Mouse (Mus musculus) inflammation-experienced regulatory T-cells, adult 6 months (primary cell): ENCODE data around the gene Wnt9b. TPM values are rescaled to one million over a fixed set of nuclear protein-coding genes. Genes with fewer than 3 reads are reported as not detected.
A peak's percentile ranks its signal among the peaks of the same experiment; 100 is the strongest.
"Not testable (repeated sequence)": the region's sequence is repeated elsewhere in the genome, so short reads cannot be mapped to it uniquely, and the experiment has no call there.

ENCODE experiments used
- ATAC-seq: one replicate; pipeline ENCODE4 v1.8.0; 2017
- polyA plus RNA-seq, 3 experiments: library from polyadenylated mRNA; unstranded; fragments of 100-300 nt; shearing (Covaris generic); gene quantifications; one replicate each; pipeline ENCODE4 v1.2.1; 2017

The Wnt9b gene
- not detected for polyA plus RNA-seq

GRCm38 (mm10) chr11:103749306-103750089 is at the start of gene Wnt9b:
Gene Wnt9b (minus strand): TSS chr11:103749821.
- no peak for ATAC-seq

- no peak for ATAC-seq
Measured at GRCm38 (mm10) chr11:103789951-103790350, 40.3 kb upstream of the Wnt9b start.

GRCm38 (mm10) chr11:103780152-103780551 is 30.5 kb upstream of the Wnt9b start:
- no peak for ATAC-seq

GRCm38 (mm10) chr11:103774228-103774530 is 24.6 kb upstream of the Wnt9b start:
- ATAC-seq = no peak

GRCm38 (mm10) chr11:103773387-103774227 is 24.0 kb upstream of the Wnt9b start, which contains the start of gene Wnt3:
Gene Wnt3 (plus strand): TSS chr11:103774150.
- ATAC-seq = peak; percentile 56

GRCm38 (mm10) chr11:103772505-103773386 is 23.1 kb upstream of the Wnt9b start:
- ATAC-seq = no peak

GRCm38 (mm10) chr11:103771160-103771817 is 21.7 kb upstream of the Wnt9b start:
- peak; percentile 61 for ATAC-seq

- no peak for ATAC-seq
Measured at GRCm38 (mm10) chr11:103765556-103766011, 16.0 kb upstream of the Wnt9b start.

GRCm38 (mm10) chr11:103764601-103765000 is 15.0 kb upstream of the Wnt9b start:
- no peak for ATAC-seq

GRCm38 (mm10) chr11:103763410-103764163 is 14.0 kb upstream of the Wnt9b start:
- no peak for ATAC-seq

- ATAC-seq = not testable (repeated sequence)
Measured at GRCm38 (mm10) chr11:103760891-103761290, 11.3 kb upstream of the Wnt9b start.

GRCm38 (mm10) chr11:103760101-103760500 is 10.5 kb upstream of the Wnt9b start:
- ATAC-seq = no peak

GRCm38 (mm10) chr11:103758706-103759105 is 9.1 kb upstream of the Wnt9b start:
- ATAC-seq = no peak

GRCm38 (mm10) chr11:103758054-103758453 is 8.4 kb upstream of the Wnt9b start:
- ATAC-seq = no peak

- no peak for ATAC-seq
Measured at GRCm38 (mm10) chr11:103750612-103751011, 991 bp upstream of the Wnt9b start.

GRCm38 (mm10) chr11:103735046-103735781 is 14.4 kb downstream of the Wnt9b start:
- ATAC-seq = no peak

GRCm38 (mm10) chr11:103734411-103735045 is 15.1 kb downstream of the Wnt9b start:
- ATAC-seq = no peak

- ATAC-seq = no peak
Measured at GRCm38 (mm10) chr11:103733961-103734360, 15.7 kb downstream of the Wnt9b start.

GRCm38 (mm10) chr11:103733069-103733468 is 16.6 kb downstream of the Wnt9b start:
- ATAC-seq = no peak

- no peak for ATAC-seq
Measured at GRCm38 (mm10) chr11:103732306-103732705, 17.3 kb downstream of the Wnt9b start.
